Mouse (Mus musculus) lung, postnatal 4 days (tissue): Measurements from ENCODE around the gene Eif2b5.
"Not testable (repeated sequence)": the region's sequence is repeated elsewhere in the genome, so short reads cannot be mapped to it uniquely, and the experiment has no call there.

ENCODE experiments used
- DNase-seq, 2 experiments: peaks; one replicate each; pipeline ENCODE4 v3.0.0; 2021

The Eif2b5 gene

DNA sequence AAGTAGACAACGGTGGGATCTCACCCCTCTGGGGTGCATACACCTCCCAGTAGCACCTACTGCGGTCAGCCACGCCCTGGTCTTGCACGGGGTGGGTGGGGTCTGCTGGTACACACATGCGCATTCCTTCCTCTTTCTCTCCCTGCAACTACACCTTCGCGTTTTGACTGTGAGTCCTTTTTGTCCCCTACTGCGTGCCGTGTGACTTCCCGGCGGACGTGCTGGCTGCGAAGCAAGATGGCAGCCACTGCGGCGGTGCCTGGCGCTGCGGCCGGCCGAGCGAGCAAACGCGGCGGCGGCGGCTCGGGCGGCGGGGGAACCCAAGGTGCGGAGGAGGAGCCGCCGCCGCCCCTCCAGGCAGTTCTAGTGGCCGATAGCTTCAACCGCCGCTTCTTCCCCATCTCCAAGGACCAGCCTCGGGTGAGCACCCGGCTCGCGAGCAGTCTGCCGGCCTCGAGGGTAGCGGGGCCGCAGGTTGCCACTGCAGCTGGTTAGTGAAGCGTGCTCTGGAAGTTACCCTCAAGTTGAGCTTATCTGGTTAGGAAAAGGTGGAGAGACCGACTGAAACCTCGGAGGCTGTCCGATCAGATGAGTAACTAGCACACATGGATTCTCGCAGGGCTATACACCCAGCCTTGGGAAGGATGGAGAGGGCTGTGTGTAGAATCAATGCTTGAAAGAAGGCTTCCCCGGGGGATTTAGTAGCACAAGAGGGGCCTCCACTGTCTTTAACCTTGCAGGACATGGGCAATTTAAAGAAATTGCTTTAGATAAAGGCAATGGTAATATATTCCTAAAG lies at the start of gene Eif2b5:
TSS of gene Eif2b5 (plus strand) at position 141 of the 799 bp plus-strand sequence.
- DNase-seq, result peak; percentile 95 to 96

DNA sequence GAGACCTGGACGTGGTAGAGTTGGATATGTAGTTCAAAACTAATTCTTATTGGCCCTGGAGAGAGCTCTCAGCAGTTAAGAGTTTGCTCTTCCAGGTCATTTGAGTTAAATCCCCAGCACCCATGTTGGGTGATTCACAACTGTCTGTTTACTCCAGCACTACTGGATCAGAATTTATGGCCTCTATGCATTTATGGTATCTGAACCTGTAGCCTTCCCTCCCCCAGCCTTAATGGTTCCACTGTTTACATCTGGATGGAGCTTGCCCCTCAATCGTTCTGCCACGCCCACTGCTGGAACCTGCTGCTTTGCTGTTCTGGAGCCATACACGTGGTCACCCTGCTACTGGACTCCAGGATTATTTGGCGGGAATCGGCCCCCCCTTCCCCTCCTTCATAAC lies 46.8 kb upstream of the Eif2b5 start:
- DNase-seq, result no peak

DNA sequence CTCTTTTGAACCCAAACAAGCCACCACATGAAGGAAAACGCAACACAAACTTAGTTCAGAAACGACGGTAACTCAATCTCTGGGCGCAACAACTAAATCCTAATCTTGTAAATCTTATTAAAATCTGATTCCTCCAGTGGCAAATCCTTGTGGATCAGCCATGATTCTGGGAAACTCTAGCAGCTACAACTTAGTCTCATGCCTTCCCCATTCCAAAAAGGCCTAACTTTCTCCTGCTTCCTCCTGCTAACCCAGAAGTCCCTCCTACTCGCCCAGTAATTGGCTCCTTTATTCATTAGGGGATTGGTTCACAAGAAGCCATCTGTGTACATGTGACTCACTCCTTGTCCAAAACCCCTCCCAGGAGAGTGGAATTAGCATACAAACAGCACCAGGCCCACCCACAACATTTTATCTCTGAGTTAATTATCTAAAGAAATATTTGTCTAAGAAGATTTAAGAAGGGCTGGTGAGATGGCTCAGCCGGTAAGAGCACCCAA lies 44.4 kb upstream of the Eif2b5 start:
- no peak for DNase-seq

DNA sequence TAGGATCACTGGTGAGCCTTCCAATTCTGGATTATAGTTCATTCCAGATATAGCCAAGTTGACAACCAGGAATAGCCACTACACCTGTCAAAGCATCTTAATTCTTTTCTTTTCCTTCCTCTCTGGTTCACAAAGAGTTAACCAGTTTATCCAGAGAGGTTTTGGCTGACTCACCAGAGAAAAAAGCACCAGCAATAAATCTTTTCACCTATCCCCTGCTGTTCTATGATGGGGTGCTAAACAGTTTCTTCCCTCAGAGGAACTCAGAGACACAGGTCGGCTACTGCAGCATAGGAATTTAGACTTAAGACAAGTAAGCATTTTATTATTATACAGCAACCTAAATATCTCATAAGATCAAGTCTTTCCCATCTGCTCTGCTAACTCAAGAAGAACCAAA lies 42.5 kb upstream of the Eif2b5 start:
- DNase-seq, result no peak

DNA sequence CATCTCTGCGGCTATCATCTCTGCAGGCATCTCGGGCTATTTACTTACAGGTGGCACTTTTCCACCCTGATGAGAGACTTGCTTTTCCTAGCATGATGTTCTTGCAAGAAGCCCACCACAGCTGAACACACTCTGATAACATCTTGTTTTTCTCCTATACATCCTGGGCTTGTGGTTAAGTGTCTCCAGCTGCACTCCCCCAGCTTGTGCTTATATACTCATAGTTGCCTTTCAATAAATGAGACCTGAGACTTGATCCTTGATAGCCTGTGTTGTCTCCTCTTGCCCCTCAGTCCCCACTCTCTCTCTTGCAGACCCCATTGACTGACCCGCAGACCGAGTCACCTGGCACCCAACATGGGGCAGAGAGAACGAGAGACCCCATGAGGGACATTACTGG lies 39.9 kb upstream of the Eif2b5 start:
- DNase-seq, result not testable (repeated sequence)

DNA sequence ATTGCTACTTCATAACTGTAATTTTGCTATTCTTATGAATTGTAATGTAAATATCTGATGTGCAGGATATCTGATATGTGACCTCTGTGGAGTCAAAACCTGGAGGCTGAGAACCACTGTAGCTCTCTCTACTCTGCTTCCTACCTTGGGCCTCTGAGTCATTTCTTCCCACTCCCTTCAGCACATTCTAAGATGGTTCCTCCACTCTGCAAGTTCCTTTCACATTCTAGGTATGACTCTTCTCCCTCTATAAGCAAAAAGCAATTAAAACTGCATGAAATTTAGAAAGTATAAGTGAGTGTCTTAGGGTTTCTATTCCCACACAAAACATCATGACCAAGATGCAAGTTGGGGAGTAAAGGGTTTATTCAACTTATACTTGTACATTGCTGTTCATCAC lies 33.9 kb upstream of the Eif2b5 start:
- no peak for DNase-seq

DNA sequence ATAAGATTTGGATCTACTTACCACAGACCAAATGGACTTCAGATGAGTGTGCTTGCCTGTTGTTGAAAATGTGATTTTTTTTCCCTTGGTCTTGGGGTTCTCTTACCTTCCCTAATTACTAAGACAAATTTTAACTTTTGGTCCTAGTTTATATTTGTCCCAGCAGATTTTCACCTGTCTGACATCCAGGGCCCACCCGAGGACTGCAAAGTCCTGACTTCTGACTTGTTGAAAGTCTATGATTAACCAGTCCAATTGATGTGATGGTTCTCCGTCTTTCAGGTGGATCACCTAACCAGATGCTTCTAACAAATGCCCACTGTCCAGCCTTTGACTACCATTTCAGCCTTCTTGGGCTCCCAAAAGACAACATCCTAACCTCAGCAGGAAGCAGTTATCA lies 27.6 kb upstream of the Eif2b5 start:
- DNase-seq, result no peak

DNA sequence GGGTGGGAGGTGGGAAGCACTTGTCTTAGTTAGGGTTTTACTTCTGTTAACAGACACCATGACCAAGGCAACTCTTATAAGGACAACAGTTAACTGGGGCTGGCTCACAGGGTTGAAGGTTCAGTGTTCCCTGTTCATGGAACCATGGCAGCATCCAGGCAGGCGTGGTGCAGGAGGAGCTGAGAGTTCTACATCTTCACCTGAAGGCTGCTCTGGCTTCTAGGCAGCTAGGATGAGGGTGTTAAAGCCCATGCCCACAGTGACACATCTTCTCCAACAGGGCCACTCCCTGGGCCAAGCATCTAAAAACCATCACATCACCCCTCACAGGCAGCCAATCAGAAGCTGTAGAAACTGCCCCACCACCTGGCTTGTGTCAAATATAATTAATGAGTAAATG lies 26.9 kb upstream of the Eif2b5 start:
- no peak for DNase-seq

DNA sequence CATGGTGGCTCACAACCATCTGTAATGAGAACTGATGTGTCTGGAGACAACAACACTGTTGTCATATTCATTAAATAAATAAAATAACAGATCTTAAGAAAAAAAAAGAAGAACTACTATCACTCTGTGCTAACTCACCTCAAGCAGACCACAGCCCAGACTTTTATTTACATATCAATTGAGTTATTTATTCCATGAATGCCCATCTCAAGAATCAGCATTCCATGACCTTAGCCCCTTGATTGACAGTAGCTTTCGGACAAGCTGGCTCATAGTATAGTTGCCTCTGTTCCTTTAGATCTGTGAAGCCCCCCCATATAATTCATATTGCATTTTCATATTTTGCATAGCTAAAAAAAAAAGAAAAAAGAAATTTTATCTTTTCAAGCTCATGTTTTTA lies 24.9 kb upstream of the Eif2b5 start:
- no peak for DNase-seq

DNA sequence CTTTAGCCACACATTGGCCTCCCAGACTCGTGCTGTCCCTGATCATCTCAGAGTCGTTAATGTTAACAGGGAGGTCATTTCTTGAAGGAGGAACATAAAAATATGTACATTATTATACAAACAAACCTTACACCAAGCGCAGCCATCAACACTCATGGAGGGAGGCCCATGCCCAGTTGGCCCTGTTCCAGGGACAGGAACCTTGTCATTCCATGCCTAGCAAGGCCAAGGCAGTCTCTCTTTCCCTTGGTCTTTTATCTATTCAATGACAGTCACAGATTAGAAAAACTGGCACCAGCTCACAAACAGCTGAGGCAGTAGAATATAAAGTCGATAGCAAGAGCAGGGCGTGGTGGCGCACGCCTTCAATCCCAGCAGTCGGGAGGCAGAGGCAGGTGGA lies 24.4 kb upstream of the Eif2b5 start:
- DNase-seq, result no peak

DNA sequence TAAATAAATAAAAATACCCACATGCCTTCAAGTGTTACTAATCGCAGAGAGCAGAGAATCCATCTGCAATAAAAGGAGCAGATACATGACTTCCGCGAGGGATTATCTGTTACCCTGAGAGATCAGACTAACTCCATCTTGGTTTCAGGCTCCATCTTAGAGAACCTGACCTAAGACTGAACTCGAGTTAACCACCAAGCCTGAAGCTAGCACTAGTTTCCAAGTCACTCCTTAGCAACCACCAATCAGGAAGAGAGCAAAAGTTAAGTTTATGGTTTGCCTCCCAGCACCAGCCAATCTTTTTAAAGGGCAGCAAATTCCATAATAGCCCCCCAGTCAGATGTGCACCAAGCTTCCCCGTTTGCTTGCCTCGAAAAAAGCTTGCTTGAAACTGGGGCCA lies 23.8 kb upstream of the Eif2b5 start:
- DNase-seq, result no peak

DNA sequence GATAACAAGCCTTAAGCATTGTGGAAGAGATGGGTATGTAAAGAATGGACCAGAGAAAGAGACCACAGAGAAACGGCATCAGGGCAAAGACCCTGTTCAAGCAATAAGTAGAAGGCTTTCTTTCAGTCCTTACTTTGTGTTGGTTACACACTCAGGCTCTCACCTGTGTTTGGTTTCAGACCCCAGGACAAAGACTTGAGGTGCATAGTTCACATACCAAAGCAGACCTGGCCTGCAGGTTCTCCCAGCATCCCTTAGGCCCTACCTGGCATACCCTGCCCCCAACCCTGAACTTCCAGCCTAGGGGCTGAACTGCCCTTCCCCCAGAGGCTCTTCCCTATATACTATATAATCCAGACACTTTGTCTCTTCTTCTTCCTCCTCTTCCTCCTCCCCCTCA lies 23.3 kb upstream of the Eif2b5 start:
- peak in 1 of 2 experiments; percentile 30 for DNase-seq

DNA sequence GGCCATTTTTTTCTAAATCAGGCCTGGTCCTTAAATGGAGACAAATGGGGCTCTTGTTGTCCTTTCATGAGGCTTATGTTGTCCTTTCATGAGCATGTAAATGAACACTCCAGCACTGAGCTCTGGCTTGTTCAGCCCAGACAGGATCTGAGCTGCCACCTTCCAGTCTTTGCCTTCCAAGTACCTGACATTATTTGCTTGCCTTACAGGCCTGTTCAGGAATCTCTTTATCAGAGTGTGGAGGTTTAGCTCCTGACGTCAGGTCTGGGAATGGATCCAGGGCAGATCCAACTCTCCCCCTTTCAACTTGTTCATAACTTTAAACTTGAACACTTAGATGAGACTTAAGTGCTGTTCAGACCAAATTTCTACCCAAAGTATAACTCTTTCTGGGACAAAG lies 21.8 kb upstream of the Eif2b5 start:
- DNase-seq, result peak; percentile 78 to 82

DNA sequence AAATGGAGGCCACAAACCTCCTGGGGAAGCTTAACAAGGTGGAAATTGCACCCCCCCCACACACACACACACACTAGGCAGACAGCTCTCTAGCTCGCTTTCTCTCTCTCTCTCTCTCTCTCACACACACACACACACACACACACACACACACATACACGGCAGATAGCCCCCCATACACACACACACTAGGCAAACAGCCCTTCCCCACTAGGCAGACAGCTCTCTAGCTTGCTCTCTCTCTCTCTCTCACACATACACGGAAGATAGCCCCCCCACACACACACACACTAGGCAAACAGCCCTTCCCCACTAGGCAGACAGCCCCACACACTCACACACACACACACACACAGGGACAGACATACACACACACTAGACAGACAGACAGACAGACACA lies 21.3 kb upstream of the Eif2b5 start:
- DNase-seq, result no peak

DNA sequence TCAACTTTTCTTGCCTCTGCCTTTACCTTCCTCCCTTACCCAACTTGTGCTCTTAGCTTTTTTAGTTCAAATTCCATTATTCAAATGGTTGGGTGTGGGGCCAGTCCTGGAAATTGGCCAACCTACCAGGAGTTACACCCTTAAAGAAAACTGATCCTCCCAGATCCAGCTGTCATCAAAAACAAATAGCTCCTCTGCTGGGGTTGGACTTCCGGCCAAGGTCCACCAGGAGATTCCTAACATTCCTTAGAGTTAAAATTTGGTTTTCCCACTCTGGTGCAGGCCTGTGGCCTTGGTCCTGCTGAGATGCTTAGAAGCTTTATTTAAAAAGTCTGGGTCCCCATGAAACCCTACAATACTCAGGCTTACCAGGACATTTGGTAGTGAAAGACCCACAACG lies 20.1 kb upstream of the Eif2b5 start:
- DNase-seq, result no peak

DNA sequence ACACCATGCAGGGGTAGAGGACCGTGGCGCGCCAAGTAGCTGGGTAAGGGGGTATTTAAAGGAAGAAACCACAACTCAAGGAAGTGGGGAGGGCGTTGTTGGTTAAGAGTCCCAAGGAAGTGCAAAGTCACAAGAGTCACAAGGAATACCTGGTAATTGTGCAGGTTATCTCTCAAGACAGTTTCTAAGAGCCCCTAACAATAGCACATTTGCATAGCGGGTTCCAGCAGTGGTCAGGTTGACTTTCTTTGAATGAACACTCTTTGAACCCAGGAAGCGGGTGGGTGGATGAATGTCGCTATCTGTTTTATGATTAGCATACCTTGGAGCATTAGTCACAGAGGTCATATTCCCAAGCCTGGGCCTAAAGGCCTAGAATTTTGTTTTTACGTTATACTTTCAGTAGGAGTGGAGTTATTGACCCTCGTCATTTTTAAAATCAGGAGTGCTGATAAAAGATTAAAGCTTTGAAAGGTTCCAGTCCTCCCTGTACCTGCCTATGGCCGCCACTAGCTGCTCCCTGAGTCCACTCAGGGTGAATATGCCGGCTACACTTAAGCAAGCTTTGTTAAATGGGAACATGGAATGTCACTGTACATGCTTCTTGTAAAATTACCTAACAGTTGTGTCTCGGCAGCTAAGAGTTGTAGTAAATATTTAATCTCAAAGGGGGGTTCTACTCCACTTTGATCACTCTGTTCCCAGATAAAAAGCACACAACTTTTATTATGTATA lies 19.4 kb upstream of the Eif2b5 start:
- DNase-seq, result not testable (repeated sequence)

DNA sequence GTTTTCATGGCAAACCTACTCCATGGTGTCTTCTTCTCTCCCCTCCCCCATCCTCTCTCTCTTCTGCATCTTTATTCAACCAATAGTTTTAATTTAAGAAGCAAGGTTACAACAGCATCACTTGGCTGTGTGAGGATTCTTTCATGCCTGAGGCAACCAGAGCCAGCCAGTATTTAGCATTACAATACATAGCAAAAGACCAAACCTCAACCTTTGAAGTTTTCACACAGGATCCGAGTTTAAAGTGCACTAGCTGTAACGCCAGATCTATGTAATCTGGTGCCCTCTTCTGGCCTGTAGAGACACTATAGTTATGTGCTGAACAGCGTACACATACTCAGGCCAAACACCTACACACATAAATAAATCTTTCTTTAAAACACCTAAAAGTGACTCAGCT lies 18.5 kb upstream of the Eif2b5 start:
- peak in 1 of 2 experiments; percentile 24 for DNase-seq

DNA sequence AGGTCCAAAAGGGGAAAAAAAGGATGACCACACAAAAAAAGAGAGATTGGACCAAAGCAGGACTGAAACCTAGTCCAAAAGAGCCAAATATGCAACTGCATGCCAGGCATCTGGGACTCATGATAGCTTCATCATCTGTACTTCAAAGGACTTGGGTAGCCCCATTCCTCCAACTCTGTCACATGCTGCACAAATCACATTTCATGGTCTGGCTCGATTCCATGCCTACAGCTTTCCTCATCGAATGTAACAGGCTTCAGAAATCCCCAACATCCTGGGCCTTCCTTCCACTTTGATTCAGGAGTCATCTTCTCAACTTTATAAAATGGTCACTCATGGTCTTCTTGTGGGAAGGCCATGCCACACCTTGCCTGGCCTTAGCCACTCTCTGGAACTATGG lies 16.9 kb upstream of the Eif2b5 start:
- DNase-seq, result no peak

DNA sequence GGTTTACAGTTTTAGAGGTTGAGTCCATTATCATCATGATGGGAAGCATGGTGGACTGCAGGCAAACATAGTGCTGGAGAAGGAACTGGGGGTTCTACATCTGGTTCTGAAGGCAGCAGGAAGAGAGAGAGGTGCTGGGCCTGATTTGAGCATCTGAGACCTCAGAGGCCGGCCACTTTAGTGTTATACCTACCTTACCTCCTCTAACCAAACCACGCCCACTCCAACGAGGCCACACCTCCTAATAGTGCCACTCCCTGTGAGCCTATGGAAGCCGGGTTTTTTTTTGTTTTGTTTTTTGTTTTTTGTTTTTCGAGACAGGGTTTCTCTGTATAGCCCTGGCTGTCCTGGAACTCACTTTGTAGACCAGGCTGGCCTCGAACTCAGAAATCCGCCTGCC lies 14.9 kb upstream of the Eif2b5 start:
- DNase-seq, result not testable (repeated sequence)

DNA sequence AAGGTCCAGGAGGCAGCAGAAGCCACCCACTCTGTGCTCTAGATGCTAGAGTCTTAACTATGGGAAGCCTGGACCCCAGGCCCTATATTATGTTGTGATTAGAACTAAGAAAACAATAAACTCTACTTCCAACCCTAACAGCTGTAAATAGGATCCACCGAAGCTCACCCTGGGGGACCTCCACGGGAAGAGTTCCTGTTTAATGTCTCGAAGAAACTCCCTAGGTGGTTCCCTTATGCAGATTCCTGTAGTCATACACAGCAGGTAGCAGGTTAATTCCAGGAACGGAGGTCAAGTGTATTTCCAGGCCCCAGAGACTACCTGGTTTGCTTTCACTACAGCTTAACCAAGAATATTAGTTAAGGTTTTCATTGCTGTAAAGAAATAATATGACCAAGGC lies 13.6 kb upstream of the Eif2b5 start:
- DNase-seq, result no peak

DNA sequence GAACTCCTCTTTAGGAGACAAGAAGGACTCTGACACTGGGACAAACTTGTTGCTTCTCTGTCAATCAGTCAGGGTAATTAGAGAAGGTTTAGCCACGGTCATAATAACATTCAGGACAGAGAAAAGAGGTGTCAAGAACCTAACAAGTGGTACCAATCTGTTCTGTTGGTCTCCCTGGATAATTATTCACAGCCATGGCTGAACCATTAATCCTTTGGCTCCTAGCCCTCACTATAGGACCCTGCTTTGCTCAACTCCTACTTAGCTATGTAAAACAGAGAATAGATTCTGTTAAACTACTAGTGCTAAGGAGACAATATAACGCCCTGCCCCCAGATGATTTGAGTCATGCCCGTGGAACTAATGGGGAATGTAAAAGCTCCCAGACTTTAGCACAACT lies 12.6 kb upstream of the Eif2b5 start:
- no peak for DNase-seq

DNA sequence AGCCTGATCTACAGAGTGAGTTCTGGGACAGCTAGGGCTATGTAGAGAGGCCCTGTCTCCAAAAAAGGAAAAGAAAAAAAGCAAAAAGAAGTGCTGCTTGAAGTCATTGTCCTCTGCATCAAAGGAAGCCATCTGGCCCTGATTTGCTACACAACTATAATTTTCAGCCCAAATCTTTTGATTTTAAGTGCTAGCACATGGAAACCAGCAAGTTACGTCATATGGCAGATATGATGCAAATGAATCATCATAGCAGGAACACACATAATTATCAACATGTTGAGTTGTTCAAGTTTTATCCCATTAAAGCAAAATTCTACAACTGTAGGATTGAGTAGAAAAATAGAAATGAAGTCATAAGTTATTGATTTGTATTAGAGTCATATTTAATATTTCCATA lies 10.5 kb upstream of the Eif2b5 start:
- no peak for DNase-seq

DNA sequence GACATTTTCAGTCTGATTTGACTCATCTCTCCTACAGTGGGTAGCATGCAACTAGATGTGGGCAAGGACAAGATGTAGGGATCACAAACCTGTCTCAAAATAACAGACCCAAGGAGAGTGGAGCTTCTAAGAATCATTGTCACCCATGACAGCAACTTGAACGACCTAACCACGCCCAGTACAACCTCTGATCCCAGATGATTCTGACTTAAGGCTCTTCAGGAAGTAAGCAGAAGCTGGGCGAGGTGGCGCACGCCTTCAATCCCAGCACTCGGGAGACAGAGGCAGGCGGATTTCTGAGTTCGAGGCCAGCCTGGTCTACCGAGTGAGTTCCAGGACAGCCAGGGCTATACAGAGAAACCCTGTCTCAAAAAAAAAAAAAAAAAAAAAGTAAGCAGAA lies 9.9 kb upstream of the Eif2b5 start:
- DNase-seq, result not testable (repeated sequence)

DNA sequence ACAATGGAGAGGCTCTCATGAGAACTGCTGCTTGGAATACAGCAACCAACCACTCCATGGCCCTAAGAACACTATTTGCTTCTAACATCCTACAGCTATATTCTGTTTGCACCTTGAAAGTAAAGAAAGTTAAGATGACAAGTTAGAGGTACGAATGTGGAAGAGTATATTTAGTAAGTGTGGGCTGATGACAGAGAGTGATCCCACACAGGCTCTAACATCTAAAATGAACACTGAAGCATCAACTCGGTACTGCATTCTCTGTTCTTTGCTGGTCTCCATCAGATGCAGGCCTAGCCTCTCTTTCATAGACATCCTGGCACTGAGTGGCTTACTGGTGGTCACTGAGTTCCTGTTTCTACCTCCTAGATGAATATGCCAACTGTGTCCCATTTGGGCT lies 9.4 kb upstream of the Eif2b5 start:
- DNase-seq, result no peak
